Mouse (Mus musculus): Measurements from ENCODE around the gene Unc50. TPM values are rescaled to one million over a fixed set of nuclear protein-coding genes. Genes with fewer than 3 reads are reported as not detected.

Gene Unc50
- total and polyA plus RNA-seq, 2 experiments from 2014 or later: 78.3 to 125 TPM

DNA sequence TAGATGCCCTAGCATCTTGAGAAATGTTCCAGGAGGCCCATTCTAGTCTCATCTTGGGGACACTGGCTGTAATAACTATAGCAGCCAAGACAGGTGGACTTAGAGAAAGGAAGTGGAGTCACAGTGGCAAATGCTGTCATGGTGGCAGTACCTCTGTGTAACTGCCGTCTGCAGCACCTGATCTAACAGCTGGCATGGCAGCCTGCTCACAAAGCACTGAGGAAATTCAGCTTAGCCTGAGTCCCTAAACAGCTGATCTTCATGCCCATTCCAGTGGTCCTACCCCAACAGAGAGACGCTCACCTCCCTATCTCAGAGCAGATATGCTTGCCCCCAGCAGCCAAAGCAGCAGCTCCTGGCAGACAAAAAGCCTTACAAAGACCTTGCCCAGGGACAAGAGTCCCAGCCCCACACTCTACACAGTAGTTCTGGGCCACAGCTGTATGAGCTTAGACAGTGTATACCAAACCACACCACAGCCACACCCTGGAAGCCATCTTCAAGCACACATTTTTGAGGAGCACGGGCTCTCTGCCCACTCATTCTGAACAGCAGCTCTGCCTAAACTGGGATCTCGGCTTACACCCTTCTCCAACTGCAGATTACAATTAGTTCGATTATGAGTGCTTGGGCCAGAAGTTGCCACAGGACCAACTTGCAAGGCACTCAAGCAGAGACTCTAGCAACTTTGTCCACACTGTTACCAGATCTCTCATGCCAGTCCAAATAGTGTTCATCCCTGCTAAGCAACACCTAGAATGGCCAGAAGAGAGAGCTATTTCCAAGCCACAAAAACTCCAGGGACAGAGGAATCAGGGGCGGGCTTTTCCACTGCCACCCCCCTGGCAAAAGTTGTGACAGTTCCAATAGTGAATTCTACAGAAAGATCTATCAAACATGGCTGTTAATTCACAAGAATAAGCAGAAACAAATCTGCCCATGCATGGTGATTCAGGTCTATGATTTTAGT is 41.5 kb downstream of the Unc50 start:
- Histone ChIP-seq H3K9me3 (ENCODE audit: low read length) (no peaks in the 10 kb centered on the region), H3K4me1 (ENCODE audit: insufficient read depth) (no peaks in the 10 kb centered on the region), H3K4me2 (ENCODE audit: low read depth) (no peak overlapping the region), H3K27me3 (ENCODE audit: insufficient read depth, low read length) (no peaks in the 10 kb centered on the region), H3K9ac (no peak overlapping the region), H3K27ac (ENCODE audit: low read depth, low read length) (no peak overlapping the region), H3K4me3 (ENCODE audit: low read depth, low read length) (no peak overlapping the region), H3K36me3 (ENCODE audit: insufficient read depth) (no peaks in the 10 kb centered on the region)
- DNase-seq: no peak
- no peak for ATAC-seq
- TF ChIP-seq CTCF (IDR thresholded peaks at IDR 0.05; ENCODE audit: low read depth): peak; percentile 44
- 82% methylated on average over 6 of the region's 6 CpGs for WGBS

DNA sequence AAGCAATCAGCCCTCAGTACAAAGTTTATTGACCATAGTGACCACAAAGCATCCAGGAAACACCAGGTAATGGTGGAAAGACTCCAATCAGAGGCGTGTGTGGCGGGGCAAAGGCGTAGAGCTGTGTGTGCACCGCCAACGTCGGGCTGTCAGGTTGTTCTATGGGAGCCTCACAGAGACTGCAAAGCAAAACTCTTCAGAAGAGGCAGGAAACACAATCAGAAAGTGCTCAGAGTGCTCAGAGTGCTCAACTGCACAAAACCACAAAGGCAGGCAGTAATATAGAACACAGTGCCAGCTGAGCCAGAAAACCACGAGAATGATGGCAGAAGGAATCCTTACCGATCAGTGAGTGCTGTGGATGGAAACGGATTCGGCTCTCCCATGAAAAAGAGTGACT is 43.3 kb downstream of the Unc50 start:
- Histone ChIP-seq H3K27me3 (ENCODE audit: insufficient read depth, low read length) (no peaks in the 10 kb centered on the region), H3K27ac (ENCODE audit: low read depth, low read length) (no peak overlapping the region), H3K9me3 (ENCODE audit: low read length) (no peaks in the 10 kb centered on the region), H3K4me1 (ENCODE audit: insufficient read depth) (no peaks in the 10 kb centered on the region), H3K4me2 (ENCODE audit: low read depth) (no peak overlapping the region), H3K9ac (no peak overlapping the region), H3K36me3 (ENCODE audit: insufficient read depth) (no peaks in the 10 kb centered on the region), H3K4me3 (ENCODE audit: low read depth, low read length) (no peak overlapping the region)
- ATAC-seq (no peak), DNase-seq (no peak)
- WGBS: 85% methylated on average over 10 of the region's 10 CpGs
- no peak for TF ChIP-seq CTCF (IDR thresholded peaks at IDR 0.05; ENCODE audit: low read depth)

DNA sequence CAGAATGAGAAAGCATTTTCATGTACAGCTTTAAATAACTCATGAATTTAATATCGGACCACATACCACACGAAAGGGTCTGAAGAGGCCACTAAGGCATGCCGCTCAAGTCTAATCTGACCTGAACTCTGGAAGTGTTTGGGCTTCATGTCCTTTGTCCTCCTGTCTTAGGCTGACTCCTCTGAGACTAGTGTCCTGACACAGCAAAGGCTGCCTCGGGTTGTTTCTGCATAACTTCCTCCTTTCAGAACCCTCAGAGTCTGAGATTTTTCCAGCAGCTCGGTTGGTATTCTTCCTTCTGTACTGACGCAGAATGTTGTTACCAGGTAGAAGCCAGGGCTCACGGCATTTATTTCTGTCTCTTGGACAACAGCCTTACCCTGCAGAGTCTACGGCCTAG is 44.1 kb downstream of the Unc50 start:
- Histone ChIP-seq H3K9me3 (ENCODE audit: low read length) (no peaks in the 10 kb centered on the region), H3K36me3 (ENCODE audit: insufficient read depth) (no peaks in the 10 kb centered on the region), H3K27ac (ENCODE audit: low read depth, low read length) (no peak overlapping the region), H3K4me1 (ENCODE audit: insufficient read depth) (no peaks in the 10 kb centered on the region), H3K27me3 (ENCODE audit: insufficient read depth, low read length) (no peaks in the 10 kb centered on the region), H3K4me3 (ENCODE audit: low read depth, low read length) (no peak overlapping the region), H3K9ac (no peak overlapping the region), H3K4me2 (ENCODE audit: low read depth) (no peak overlapping the region)
- DNase-seq (no peak), ATAC-seq (no peak)
- no peak for TF ChIP-seq CTCF (IDR thresholded peaks at IDR 0.05; ENCODE audit: low read depth)
- 82% methylated on average over 8 of the region's 8 CpGs for WGBS

DNA sequence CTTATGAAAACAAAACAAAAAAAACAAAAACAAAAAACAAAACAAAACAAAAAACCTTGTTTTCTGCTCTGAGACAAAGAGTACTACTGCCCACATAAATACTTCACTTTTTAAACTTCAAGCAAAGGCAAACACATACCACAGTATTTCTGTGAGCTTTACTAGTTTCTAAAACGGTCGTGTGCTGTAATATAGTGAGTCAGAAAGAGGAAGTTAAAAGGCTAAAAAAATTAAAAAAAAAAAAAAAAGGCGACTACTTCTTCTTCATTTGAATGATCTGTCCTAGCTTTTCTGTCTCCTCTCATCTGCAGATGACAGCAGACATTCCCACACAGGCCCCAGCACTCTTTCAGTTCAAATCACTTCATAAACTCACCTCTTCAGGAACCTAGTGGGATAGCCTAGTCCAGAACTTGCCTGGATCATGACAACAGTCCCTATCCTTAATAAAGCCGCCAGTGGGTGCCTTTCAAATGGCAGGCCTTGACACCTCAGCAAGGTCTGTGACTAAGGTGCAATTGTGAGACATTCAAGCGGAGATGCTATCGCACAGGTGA is 44.8 kb downstream of the Unc50 start:
- no peaks in the 10 kb centered on the region for H3K27me3 ChIP-seq (ENCODE audit: insufficient read depth, low read length)
- no peak overlapping the region for H3K4me2 ChIP-seq (ENCODE audit: low read depth)
- no peak for DNase-seq
- WGBS: 88% methylated on average over 6 of the region's 6 CpGs
- H3K36me3 ChIP-seq (ENCODE audit: insufficient read depth): no peaks in the 10 kb centered on the region
- no peak for TF ChIP-seq CTCF (IDR thresholded peaks at IDR 0.05; ENCODE audit: low read depth)
- no peak overlapping the region for H3K27ac ChIP-seq (ENCODE audit: low read depth, low read length)
- no peaks in the 10 kb centered on the region for H3K9me3 ChIP-seq (ENCODE audit: low read length)
- no peaks in the 10 kb centered on the region for H3K4me1 ChIP-seq (ENCODE audit: insufficient read depth)
- no peak overlapping the region for H3K9ac ChIP-seq
- H3K4me3 ChIP-seq (ENCODE audit: low read depth, low read length): no peak overlapping the region
- no peak for ATAC-seq

DNA sequence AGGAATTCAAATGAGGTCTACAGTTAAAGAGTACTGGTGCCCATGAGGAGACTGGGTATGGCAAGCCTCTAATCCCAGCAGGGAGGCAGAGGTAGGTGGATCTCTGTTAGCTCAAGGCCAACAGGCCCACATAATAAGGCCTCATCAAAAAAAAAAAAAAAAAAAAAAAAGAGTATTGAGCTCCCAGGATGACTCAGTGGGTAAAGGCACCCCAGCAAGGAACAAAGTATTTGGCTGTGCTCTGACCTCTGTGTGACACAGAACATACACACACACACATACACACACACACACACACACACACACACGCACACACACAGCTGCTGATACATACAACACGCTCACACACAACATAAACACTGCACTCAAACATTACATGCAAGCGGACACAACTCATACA is 45.4 kb downstream of the Unc50 start:
- H3K4me3 ChIP-seq (ENCODE audit: low read depth, low read length): no peak overlapping the region
- H3K9ac ChIP-seq: no peak overlapping the region
- no peak for ATAC-seq
- H3K4me2 ChIP-seq (ENCODE audit: low read depth): no peak overlapping the region
- no peak for DNase-seq
- no peaks in the 10 kb centered on the region for H3K4me1 ChIP-seq (ENCODE audit: insufficient read depth)
- no peaks in the 10 kb centered on the region for H3K36me3 ChIP-seq (ENCODE audit: insufficient read depth)
- WGBS: 95% methylated on average over 3 of the region's 3 CpGs
- no peaks in the 10 kb centered on the region for H3K27me3 ChIP-seq (ENCODE audit: insufficient read depth, low read length)
- H3K9me3 ChIP-seq (ENCODE audit: low read length): no peaks in the 10 kb centered on the region
- TF ChIP-seq CTCF (IDR thresholded peaks at IDR 0.05; ENCODE audit: low read depth): no peak
- H3K27ac ChIP-seq (ENCODE audit: low read depth, low read length): no peak overlapping the region

DNA sequence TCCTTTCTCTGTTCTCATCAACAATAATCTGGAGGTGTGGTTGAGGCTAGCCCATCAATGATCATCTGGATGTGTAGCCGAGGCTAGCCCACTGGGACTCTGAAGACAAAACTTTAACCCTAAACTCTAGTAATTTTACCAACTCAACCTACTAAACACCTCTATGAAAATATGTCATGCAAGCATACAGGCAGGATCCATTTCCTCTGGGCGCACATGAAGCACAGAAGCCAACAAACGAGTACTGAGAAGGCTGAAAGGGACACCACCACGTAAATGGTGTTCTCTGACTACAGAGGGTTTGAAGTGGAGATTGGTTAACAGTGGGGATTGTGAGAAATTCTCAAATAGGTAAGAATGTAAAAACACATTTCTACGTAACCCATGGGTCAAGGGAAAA is 47.3 kb downstream of the Unc50 start:
- Histone ChIP-seq H3K27me3 (ENCODE audit: insufficient read depth, low read length) (no peaks in the 10 kb centered on the region), H3K9me3 (ENCODE audit: low read length) (no peaks in the 10 kb centered on the region), H3K4me3 (ENCODE audit: low read depth, low read length) (no peak overlapping the region), H3K4me2 (ENCODE audit: low read depth) (no peak overlapping the region), H3K36me3 (ENCODE audit: insufficient read depth) (no peaks in the 10 kb centered on the region), H3K4me1 (ENCODE audit: insufficient read depth) (no peaks in the 10 kb centered on the region), H3K27ac (ENCODE audit: low read depth, low read length) (no peak overlapping the region), H3K9ac (no peak overlapping the region)
- ATAC-seq (no peak), DNase-seq (no peak)
- WGBS: 91% methylated on average over 5 of the region's 5 CpGs
- no peak for TF ChIP-seq CTCF (IDR thresholded peaks at IDR 0.05; ENCODE audit: low read depth)

DNA sequence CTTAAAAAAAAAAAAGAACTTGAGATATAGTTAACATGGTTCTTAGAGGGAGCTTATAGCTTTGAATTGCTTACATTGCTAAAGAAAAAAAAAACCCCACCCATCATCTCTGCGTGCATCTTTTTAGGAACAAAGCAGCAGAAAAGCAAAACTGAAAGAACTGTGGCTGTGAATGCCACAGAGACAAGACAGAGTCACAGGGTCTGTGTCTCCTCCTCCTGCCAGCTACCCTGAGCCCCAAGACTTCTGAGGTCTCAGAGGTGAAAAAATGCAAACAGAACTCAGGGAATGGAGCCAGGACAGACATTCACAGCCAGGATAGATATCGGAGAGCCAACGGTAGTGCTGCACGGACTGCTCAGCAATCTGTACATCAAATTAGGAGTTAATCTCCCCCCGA is 48.0 kb downstream of the Unc50 start:
- DNase-seq (no peak), ATAC-seq (no peak)
- no peaks in the 10 kb centered on the region for H3K4me1 ChIP-seq (ENCODE audit: insufficient read depth)
- H3K4me2 ChIP-seq (ENCODE audit: low read depth): no peak overlapping the region
- WGBS: 46% methylated on average over 5 of the region's 5 CpGs
- H3K4me3 ChIP-seq (ENCODE audit: low read depth, low read length): no peak overlapping the region
- peak overlapping the region; percentile 6; the same call in 1 of the 2 replicates for H3K9ac ChIP-seq
- no peak for TF ChIP-seq CTCF (IDR thresholded peaks at IDR 0.05; ENCODE audit: low read depth)
- no peaks in the 10 kb centered on the region for H3K36me3 ChIP-seq (ENCODE audit: insufficient read depth)
- no peaks in the 10 kb centered on the region for H3K9me3 ChIP-seq (ENCODE audit: low read length)
- no peaks in the 10 kb centered on the region for H3K27me3 ChIP-seq (ENCODE audit: insufficient read depth, low read length)
- no peak overlapping the region; the same call in 1 of the 2 replicates for H3K27ac ChIP-seq (ENCODE audit: low read depth, low read length)

Data from forebrain, postnatal 0 days (tissue).